Mouse (Mus musculus) megakaryocyte, embryonic 14.5 days (primary cell): ENCODE data around the gene Farp2. TPM values are rescaled to one million over a fixed set of nuclear protein-coding genes. Genes with fewer than 3 reads are reported as not detected.

ENCODE experiments used
- H3K27me3 ChIP-seq: replicated peaks from 2 replicates; pipeline ENCODE3; 2012; ENCODE audit warnings: inconsistent platforms
- H3K36me3 ChIP-seq: replicated peaks from 2 replicates; pipeline ENCODE3; 2012; ENCODE audit warnings: low read length, inconsistent platforms, mixed read lengths
- H3K4me1 ChIP-seq: 2 replicates; pipeline ENCODE4 v1.6.1; 2012; ENCODE audit warnings: inconsistent platforms
- H3K4me3 ChIP-seq: replicated peaks from 2 replicates; pipeline ENCODE3; 2012; ENCODE audit warnings: moderate library complexity, mild to moderate bottlenecking, inconsistent platforms
- H3K9me3 ChIP-seq: 2 replicates; pipeline ENCODE4 v1.6.1; 2012; ENCODE audit warnings: inconsistent platforms
- FLI1 ChIP-seq: IDR thresholded peaks from 2 replicates; pipeline ENCODE4 v1.6.1; 2012; ENCODE audit warnings: low read length, inconsistent platforms, mixed read lengths
- GATA1 ChIP-seq: IDR thresholded peaks from 3 replicates; pipeline ENCODE4 v1.6.1; 2012; ENCODE audit warnings: mixed read lengths, low read length, inconsistent platforms, borderline replicate concordance
- polyA plus RNA-seq: library from polyadenylated mRNA; stranded (reverse); fragments of >175 nt; gene quantifications from 2 replicates; pipeline ENCODE4 v1.2.3, GENCODE M21; 2012; ENCODE audit warnings: low replicate concordance; ENCODE audit not compliant: insufficient read depth

Farp2 gene
- polyA plus RNA-seq, 1 experiment = not detected

GRCm38 (mm10) chr1:93624502-93624901 is 112.6 kb downstream of the Farp2 start:
- H3K9me3 ChIP-seq = no peaks in the 10 kb centered on the region
- peak overlapping the region; percentile 79 for H3K4me3 ChIP-seq
- peaks cover 81% of the 10 kb centered on the region for H3K4me1 ChIP-seq
- H3K27me3 ChIP-seq = no peaks in the 10 kb centered on the region
- H3K36me3 ChIP-seq = peaks cover 99% of the 10 kb centered on the region
- TF ChIP-seq FLI1 (no peak), GATA1 (peak; percentile 28; the same call in 1 of the 3 replicates)

DNA sequence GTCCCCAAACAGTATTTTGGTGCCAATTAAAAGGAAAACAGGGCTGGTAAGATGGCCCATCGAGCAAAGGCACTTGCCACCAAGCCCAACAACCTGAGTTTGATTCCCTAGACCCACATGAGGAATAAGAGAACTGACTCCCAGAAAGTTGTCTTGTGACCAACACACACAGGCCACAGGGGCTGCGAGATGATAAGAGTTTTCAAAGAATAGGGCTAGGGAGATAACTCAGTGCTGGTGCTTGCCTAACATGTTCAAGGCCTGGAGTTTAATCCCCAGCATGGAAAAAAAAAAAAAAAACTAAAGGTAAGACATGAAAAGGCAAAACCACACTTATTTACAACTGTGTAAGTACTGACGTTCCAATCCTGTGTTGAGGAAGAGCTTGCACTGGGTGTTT is 118.9 kb downstream of the Farp2 start:
- no peaks in the 10 kb centered on the region for H3K9me3 ChIP-seq
- peaks cover 72% of the 10 kb centered on the region for H3K36me3 ChIP-seq
- H3K27me3 ChIP-seq = no peaks in the 10 kb centered on the region
- peak overlapping the region; percentile 10 for H3K4me3 ChIP-seq
- TF ChIP-seq FLI1 = no peak
- TF ChIP-seq GATA1 = no peak
- peaks cover 76% of the 10 kb centered on the region for H3K4me1 ChIP-seq

DNA sequence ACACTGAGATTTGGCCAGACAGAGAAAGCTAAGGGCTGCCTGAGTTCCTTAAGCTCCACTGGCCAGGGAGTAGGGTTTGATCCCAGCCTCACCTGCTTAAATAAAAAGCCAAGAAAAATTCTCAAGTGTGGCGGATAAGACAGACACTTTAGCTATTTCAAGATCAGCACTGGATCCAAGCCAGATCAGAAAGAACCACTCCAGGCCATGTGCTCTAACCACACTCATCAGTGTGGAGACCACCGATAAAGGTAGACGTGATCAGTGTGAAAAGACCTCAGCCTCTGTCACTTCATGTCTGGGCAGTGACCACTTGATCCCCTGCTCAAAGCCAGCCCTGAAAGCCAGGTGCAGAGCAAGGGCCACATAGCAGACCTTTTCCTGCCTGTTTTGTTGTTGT is 120.8 kb downstream of the Farp2 start:
- Histone ChIP-seq H3K4me3 (peak overlapping the region; percentile 33), H3K36me3 (peaks cover 53% of the 10 kb centered on the region), H3K27me3 (no peaks in the 10 kb centered on the region), H3K4me1 (peaks cover 66% of the 10 kb centered on the region), H3K9me3 (no peaks in the 10 kb centered on the region)
- TF ChIP-seq GATA1 (no peak), FLI1 (no peak)

DNA sequence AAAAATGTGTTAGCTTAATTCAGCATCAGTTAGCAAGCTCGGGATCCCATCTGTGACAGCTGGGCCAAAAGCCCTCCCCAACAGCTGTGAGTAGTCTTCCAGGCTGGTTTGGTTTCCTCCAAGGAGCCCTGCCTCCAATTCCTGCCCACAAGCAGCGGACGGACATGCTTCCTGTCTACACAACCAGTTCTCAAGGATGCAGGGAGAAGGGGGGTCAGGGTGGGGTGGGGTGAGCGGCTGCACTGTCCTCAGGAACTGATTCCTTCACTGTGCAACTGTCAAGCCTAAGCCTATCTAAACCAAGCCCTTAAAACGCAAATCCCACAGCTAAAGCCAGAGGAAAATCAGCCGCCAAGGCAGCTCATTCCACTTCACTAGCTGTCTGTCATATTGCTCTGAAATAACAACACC is 122.6 kb downstream of the Farp2 start:
- Histone ChIP-seq H3K36me3 (peaks cover 35% of the 10 kb centered on the region), H3K27me3 (no peaks in the 10 kb centered on the region), H3K9me3 (no peaks in the 10 kb centered on the region), H3K4me1 (peaks cover 52% of the 10 kb centered on the region), H3K4me3 (peak overlapping the region; percentile 96)
- no peak for TF ChIP-seq GATA1
- no peak for TF ChIP-seq FLI1

DNA sequence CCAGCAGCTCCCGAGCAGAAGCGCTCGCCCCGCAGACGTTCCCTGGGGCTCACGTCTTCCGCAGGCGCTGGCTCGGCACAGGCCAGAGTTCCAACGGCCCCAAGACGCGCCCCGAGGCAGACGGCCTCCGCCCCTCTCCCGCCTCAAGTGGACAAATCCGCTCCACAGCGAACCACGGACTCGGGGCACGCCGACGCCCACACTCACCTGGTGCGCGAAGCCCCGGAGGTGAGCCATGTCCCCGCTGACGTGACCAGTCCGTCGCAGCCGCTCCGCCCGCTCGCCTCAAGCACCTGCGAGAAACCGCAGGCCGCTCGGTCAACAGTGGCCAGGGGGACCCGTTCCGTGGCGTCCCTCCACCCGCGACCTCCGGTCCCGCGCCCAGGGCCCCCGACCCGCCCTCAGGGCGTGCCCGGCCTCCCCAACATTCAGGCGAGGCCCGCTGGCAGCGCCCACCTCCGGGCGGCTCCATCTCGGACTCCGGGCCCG is 123.3 kb downstream of the Farp2 start:
- no peak for TF ChIP-seq GATA1
- no peak for TF ChIP-seq FLI1
- H3K27me3 ChIP-seq = no peaks in the 10 kb centered on the region
- H3K4me1 ChIP-seq = peaks cover 51% of the 10 kb centered on the region
- H3K36me3 ChIP-seq = peaks cover 32% of the 10 kb centered on the region
- H3K9me3 ChIP-seq = no peaks in the 10 kb centered on the region
- peak overlapping the region; percentile 96 for H3K4me3 ChIP-seq

GRCm38 (mm10) chr1:93635580-93636192 is 123.8 kb downstream of the Farp2 start:
- Histone ChIP-seq H3K4me1 (peaks cover 46% of the 10 kb centered on the region), H3K36me3 (peaks cover 27% of the 10 kb centered on the region), H3K4me3 (peak overlapping the region; percentile 96), H3K27me3 (no peaks in the 10 kb centered on the region), H3K9me3 (no peaks in the 10 kb centered on the region)
- TF ChIP-seq GATA1 (no peak), FLI1 (no peak)

DNA sequence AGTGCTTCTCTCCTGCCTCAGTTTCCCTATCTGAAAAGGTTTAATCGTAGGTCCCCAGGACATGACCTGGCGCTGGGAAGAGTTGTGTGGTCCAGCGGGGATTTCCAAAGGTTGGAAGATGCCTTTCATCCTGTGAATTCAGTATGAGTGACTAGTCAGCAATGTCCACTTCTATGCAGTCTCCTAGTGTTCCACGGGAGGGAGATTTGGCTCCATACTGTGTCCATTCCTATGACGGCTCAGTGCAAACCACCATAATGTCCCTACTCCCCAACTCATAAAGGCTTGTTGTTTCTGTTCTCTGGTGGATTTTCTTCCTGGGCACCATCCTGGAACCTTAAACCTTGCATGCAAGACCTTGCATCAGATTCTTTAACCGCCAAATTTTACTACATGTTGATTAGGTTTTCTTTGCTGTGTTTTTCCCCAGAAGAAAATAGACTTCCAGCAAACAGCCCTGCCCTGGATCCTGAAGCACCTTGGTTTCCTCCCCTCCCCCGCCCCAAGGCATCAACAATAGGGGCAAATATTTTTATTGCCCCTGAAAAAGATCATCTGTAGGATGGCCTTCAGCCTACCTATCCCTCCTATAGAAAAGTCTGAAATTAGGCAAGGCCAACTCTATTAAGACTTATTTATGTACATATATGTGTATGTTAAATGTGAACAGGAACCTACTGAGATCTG is 124.5 kb downstream of the Farp2 start:
- peak overlapping the region; percentile 96 for H3K4me3 ChIP-seq
- H3K4me1 ChIP-seq = peaks cover 39% of the 10 kb centered on the region
- H3K9me3 ChIP-seq = no peaks in the 10 kb centered on the region
- TF ChIP-seq FLI1 = no peak
- no peak for TF ChIP-seq GATA1
- no peaks in the 10 kb centered on the region for H3K27me3 ChIP-seq
- peaks cover 20% of the 10 kb centered on the region for H3K36me3 ChIP-seq

- Histone ChIP-seq H3K4me3 (no peak overlapping the region), H3K36me3 (no peaks in the 10 kb centered on the region), H3K27me3 (no peaks in the 10 kb centered on the region), H3K9me3 (no peaks in the 10 kb centered on the region), H3K4me1 (peaks cover 4% of the 10 kb centered on the region; the same call in 1 of the 2 replicates)
- TF ChIP-seq GATA1 (no peak), FLI1 (no peak)
These were observed 130.1 kb downstream of the Farp2 start for GRCm38 (mm10) chr1:93641978-93642377.

DNA sequence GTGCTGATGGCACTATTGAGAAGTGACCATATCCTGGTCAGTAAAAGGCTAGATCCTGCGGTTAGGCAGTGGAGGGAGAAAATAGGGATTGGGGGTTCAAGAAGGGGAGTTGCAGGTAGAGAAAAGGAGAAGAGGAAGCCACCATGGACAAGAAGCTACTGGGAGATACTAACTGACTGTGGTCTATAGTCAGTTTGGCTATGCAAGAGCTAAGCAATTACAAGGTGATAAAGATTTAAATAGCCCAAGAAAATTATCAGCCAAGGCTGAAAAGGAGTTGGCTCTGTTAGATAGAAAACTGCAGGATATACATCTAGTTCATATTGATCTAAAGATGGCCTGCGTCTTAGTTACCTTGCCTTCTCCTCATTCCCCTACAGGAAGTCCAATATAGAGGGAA is 130.8 kb downstream of the Farp2 start:
- Histone ChIP-seq H3K27me3 (no peaks in the 10 kb centered on the region), H3K9me3 (no peaks in the 10 kb centered on the region), H3K36me3 (no peaks in the 10 kb centered on the region), H3K4me3 (no peak overlapping the region), H3K4me1 (peaks cover 9% of the 10 kb centered on the region)
- TF ChIP-seq GATA1 (no peak), FLI1 (no peak)

- no peaks in the 10 kb centered on the region for H3K9me3 ChIP-seq
- TF ChIP-seq GATA1 (no peak), FLI1 (no peak)
- peaks cover 50% of the 10 kb centered on the region for H3K4me1 ChIP-seq
- no peaks in the 10 kb centered on the region for H3K36me3 ChIP-seq
- H3K27me3 ChIP-seq = no peaks in the 10 kb centered on the region
- H3K4me3 ChIP-seq = no peak overlapping the region
These were observed 137.8 kb downstream of the Farp2 start for GRCm38 (mm10) chr1:93649604-93650172.
